Mouse (Mus musculus) neural tube, embryonic 14.5 days (tissue): ENCODE results near the gene Tigd2. TPM values are rescaled to one million over a fixed set of nuclear protein-coding genes. Genes with fewer than 3 reads are reported as not detected.
A peak's percentile ranks its signal among the peaks of the same experiment; 100 is the strongest.
"Not testable (repeated sequence)": the region's sequence is repeated elsewhere in the genome, so short reads cannot be mapped to it uniquely, and the experiment has no call there.

Experiments
- ATAC-seq: fragments of 200-750 bp; cut with Nextera tagmentation; 2 replicates; pipeline ENCODE4 v1.8.0; 2017; ENCODE audit warnings: low read depth, mild to moderate bottlenecking, moderate TSS enrichment, moderate library complexity
- H3K27ac ChIP-seq: fragments of 300-500 bp; sonication (generic); 2 replicates; pipeline ENCODE4 v1.5.1; 2014; ENCODE audit warnings: low read depth, mild to moderate bottlenecking, control low read depth, low read length, moderate library complexity, mixed read lengths
- H3K27me3 ChIP-seq: fragments of 300-500 bp; sonication (generic); 2 replicates; pipeline ENCODE4 v1.6.1; 2014; ENCODE audit warnings: low read length; ENCODE audit not compliant: control insufficient read depth, insufficient read depth
- H3K36me3 ChIP-seq: fragments of 300-500 bp; sonication (generic); 2 replicates; pipeline ENCODE4 v1.6.1; 2014; ENCODE audit warnings: low read length, mixed read lengths; ENCODE audit not compliant: control insufficient read depth, insufficient read depth
- H3K4me1 ChIP-seq: fragments of 300-500 bp; sonication (generic); 2 replicates; pipeline ENCODE4 v1.6.1; 2014; ENCODE audit warnings: low read length; ENCODE audit not compliant: control insufficient read depth, insufficient read depth
- H3K4me2 ChIP-seq: fragments of 300-500 bp; sonication (generic); 2 replicates; pipeline ENCODE4 v1.6.1; 2014; ENCODE audit warnings: mild to moderate bottlenecking, low read depth, low read length, control low read depth
- H3K4me3 ChIP-seq: fragments of 300-500 bp; sonication (generic); 2 replicates; pipeline ENCODE4 v1.5.1; 2014; ENCODE audit warnings: low read depth, low read length, control low read depth, mixed read lengths
- H3K9ac ChIP-seq: fragments of 300-500 bp; sonication (generic); replicated peaks from 2 replicates; pipeline ENCODE4 v1.6.1; 2014; ENCODE audit warnings: low read depth, mild to moderate bottlenecking, control low read depth, low read length, mixed read lengths
- H3K9me3 ChIP-seq: fragments of 300-500 bp; sonication (generic); 2 replicates; pipeline ENCODE4 v1.6.1; 2016; ENCODE audit warnings: low read length; ENCODE audit not compliant: control insufficient read depth
- WGBS: fragments of 180-500 bp; shearing (Covaris S2); extraction: QIAGEN DNeasy Blood & Tissue Kit; methylation state at CpG from one replicate; pipeline ENCODE4 v1.1.7; 2014; 5-methylcytosine and 5-hydroxymethylcytosine counted together
- polyA plus RNA-seq: library from polyadenylated mRNA; unstranded; fragments of >200 nt; fragmentation: Nextera tagmentation; extraction: Ambion mirVana; gene quantifications from 2 replicates; pipeline ENCODE4 v1.2.1, GENCODE M21; 2014

The Tigd2 gene
- polyA plus RNA-seq, 1 experiment from 2014 or later = 12.5 TPM

DNA sequence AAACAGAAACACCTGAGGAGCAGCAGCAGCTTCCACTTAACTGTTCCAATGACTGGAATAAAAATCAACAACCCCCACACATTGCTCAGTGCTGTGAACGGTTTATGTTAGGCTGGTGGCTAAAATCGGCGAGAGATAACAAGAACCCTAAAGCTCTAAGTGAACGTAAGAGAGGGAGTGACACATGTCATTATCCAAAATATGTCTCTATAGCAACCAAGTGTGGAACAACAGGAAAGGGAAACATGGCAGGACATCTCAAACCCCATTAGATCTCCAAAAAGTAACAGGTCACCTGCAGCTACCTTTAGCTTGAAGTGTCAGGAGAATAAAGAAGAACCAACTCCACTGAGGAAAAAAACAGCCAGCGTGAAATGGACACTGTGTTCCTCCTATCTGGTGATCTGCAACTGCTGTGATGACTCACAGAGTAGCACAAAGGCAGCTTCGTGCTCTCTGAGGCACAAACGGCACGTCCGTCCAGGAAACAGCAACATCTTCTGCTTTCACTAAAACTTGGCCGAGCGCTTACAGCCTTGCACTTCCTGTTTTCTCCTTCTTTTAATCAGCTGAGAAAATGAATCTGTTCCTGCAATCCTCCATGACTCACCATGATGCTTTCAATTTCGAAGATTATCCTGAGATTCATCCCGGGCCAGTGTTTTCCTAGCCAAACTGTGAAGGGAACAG lies 23.5 kb upstream of the Tigd2 start:
- no peak overlapping the region for H3K9ac ChIP-seq
- H3K9me3 ChIP-seq = no peaks in the 10 kb centered on the region
- no peak overlapping the region for H3K4me2 ChIP-seq
- no peak overlapping the region for H3K4me3 ChIP-seq
- no peak overlapping the region for H3K27ac ChIP-seq
- no peak for ATAC-seq
- no peaks in the 10 kb centered on the region for H3K4me1 ChIP-seq
- 81% methylated on average over 13 of the region's 13 CpGs for WGBS
- no peaks in the 10 kb centered on the region for H3K27me3 ChIP-seq
- no peaks in the 10 kb centered on the region for H3K36me3 ChIP-seq

DNA sequence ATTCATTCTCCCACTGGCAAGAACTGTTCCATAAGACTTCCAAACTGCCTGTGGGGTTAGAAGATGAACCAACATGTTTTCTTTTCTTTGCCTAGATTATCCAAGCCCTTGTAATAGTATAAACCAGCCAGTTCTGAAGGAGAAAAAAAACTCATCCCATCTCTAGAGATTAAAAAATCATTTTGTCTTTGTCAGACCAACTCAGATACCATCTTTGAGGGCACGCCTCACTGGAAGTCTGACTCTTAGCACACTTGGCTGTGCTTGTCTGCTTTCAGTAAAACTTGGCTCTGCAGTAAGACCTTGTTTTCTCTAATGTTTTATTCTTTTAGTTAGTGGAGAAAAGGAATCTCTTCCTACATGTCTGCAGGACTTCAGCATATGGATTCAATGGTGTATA lies 18.7 kb upstream of the Tigd2 start:
- WGBS = 100% methylated on average over 1 of the region's 1 CpGs
- no peaks in the 10 kb centered on the region for H3K27me3 ChIP-seq
- no peak overlapping the region for H3K27ac ChIP-seq
- no peaks in the 10 kb centered on the region for H3K4me1 ChIP-seq
- no peak overlapping the region for H3K9ac ChIP-seq
- no peak for ATAC-seq
- H3K4me2 ChIP-seq = no peak overlapping the region
- no peaks in the 10 kb centered on the region for H3K36me3 ChIP-seq
- no peak overlapping the region for H3K4me3 ChIP-seq
- H3K9me3 ChIP-seq = no peaks in the 10 kb centered on the region

DNA sequence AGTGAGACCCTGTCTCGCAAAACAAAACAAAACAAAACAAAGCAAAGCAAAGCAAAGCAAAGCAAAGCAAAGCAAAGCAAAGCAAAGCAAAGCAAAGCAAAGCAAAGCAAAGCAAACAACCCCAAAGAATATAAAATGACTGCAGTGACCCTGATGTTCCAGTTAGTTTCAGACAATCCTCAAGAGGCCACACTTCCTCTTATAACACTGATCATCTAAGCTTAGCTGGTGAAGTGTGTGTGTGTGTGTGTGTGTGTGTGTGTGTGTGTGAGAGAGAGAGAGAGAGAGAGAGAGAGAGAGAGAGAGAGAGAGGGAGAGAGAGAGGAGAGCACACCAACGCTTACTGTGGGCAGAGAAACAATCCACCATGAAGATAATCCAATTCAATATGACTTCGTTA lies 14.2 kb upstream of the Tigd2 start:
- H3K27me3 ChIP-seq, H3K36me3 ChIP-seq, H3K9me3 ChIP-seq, ATAC-seq, H3K4me3 ChIP-seq, H3K4me1 ChIP-seq, H3K9ac ChIP-seq, H3K4me2 ChIP-seq, H3K27ac ChIP-seq: not testable (repeated sequence)
- 86% methylated on average over 3 of the region's 3 CpGs for WGBS

DNA sequence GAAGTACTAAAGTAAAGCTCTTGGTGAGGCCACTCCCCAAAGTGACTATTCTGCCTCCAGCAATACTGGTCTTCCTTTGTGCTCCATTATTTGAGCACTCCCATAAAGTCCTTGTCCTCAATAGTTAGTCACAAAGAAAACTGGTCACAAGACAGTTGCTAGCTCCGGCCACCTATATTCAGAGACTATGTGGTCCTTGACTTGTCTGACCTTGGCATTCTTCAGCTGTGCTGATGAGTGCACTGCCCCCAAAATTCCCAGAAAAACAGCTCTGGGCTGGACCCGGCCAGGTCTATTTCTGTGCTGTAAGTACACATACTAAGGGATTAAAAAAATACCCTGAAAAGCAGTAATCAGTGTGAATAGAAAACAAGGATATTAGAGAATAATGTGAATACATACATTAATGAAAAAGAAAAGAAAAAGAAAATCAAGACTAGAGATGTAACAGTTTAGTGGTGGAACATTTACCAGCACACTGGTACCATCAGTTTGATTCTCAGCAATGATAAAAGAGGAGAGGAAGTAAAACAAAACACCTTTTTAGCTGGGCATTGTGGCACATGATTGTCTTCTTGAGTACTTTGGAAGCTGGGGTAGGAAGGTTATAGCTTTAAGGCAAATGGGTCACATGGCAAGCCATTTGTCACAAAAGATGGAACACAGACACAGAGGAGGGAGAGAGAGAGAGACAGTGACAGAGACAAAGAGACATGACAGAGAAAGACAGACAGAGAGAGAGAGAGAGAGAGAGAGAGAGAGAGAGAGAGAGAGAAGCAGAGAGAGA lies 12.6 kb upstream of the Tigd2 start:
- WGBS = 16% methylated on average over 2 of the region's 2 CpGs
- H3K27ac ChIP-seq = no peak overlapping the region
- H3K4me1 ChIP-seq = no peaks in the 10 kb centered on the region
- no peaks in the 10 kb centered on the region for H3K9me3 ChIP-seq
- no peaks in the 10 kb centered on the region for H3K36me3 ChIP-seq
- no peak for ATAC-seq
- H3K27me3 ChIP-seq = no peaks in the 10 kb centered on the region
- no peak overlapping the region for H3K9ac ChIP-seq
- H3K4me3 ChIP-seq = no peak overlapping the region
- H3K4me2 ChIP-seq = no peak overlapping the region

DNA sequence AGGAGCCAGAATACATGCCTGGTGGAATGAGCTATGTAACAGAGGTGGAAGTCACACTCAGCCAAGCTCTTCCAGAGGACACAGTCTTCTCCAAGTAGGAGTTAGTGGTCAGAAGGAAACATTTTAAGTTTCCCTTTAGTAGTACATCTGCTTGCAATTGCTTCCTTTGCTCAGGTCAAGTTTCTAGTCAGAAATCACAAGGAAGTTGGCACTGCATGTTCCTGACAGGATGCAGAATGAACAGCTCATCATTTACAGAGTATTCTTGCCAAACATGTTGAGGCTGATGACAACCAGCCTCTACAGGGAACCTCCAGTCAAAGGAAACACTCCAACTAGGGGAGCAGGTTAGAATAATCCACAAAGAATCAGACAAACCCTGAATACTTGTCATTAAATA lies 11.9 kb upstream of the Tigd2 start:
- H3K27ac ChIP-seq = no peak overlapping the region
- H3K4me2 ChIP-seq = no peak overlapping the region
- no peaks in the 10 kb centered on the region for H3K27me3 ChIP-seq
- ATAC-seq = no peak
- H3K9me3 ChIP-seq = no peaks in the 10 kb centered on the region
- H3K36me3 ChIP-seq = no peaks in the 10 kb centered on the region
- no peak overlapping the region for H3K9ac ChIP-seq
- H3K4me1 ChIP-seq = no peaks in the 10 kb centered on the region
- no peak overlapping the region for H3K4me3 ChIP-seq

DNA sequence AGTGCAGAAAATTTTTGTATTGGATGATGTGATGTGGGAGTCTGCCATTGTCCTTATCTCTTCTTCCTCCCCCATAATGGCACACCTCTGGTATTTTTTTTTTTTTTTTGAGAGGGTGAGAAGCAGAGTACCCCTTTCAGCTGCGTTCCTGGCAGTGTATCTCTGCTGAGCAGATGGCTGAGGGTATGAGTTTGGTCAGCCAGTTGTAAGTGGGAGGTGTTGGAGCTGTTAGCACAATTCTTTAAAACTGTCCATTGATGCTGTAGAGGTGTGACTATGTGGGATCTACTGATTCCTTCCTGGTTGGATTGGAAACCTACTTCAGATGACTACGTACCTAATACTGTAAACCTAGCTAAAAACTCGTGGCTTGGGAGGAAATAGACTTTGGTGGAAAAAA lies 10.3 kb upstream of the Tigd2 start:
- Histone ChIP-seq H3K36me3 (no peaks in the 10 kb centered on the region), H3K9ac (no peak overlapping the region), H3K4me1 (no peaks in the 10 kb centered on the region), H3K27me3 (no peaks in the 10 kb centered on the region), H3K27ac (no peak overlapping the region), H3K9me3 (no peaks in the 10 kb centered on the region), H3K4me3 (no peak overlapping the region), H3K4me2 (no peak overlapping the region)
- ATAC-seq = no peak
- 83% methylated on average over 3 of the region's 3 CpGs for WGBS

DNA sequence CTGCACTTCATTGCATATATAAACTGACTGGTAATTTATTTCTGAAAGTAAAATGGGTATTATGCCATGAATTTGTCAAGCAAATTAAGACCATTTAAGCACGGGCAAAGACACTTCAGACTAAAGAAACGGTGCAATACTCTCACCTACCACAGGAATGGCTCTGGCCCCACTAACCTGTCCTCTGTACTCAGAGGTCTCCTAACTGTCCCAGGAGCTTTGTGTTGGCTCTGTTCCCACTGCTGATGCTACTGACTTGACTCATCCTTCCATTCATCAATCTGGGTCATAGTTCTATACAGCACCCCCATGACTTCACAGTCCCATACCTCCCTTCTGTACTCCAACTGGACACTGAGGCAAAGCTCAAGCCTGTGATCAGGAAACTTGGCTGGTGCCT lies 9.6 kb upstream of the Tigd2 start:
- ATAC-seq = no peak
- no peak overlapping the region for H3K27ac ChIP-seq
- no peak overlapping the region for H3K4me2 ChIP-seq
- H3K9ac ChIP-seq = no peak overlapping the region
- H3K4me1 ChIP-seq = no peaks in the 10 kb centered on the region
- no peak overlapping the region for H3K4me3 ChIP-seq
- no peaks in the 10 kb centered on the region for H3K36me3 ChIP-seq
- no peaks in the 10 kb centered on the region for H3K27me3 ChIP-seq
- WGBS = 88% methylated on average over 2 of the region's 2 CpGs
- no peaks in the 10 kb centered on the region for H3K9me3 ChIP-seq

DNA sequence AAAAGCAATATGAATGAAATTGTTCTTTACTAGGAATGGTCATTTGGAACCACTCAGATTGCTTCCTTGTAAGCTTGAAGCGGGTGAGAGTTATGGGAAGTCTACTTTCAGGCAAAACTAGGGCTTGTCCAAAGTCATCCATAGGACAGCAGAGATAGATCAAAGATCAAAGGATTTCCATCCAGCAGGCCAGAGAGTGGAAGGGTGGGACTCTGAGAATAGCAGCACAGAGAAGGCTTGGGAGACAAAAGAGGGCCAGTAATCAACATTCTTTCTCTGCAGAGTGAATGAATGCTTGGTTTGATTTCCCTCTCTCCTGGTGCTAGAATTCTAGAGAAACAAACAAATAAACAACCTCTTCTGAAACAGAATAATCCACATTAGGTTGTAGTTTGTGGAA lies 1.1 kb upstream of the Tigd2 start:
- no peaks in the 10 kb centered on the region for H3K9me3 ChIP-seq
- H3K4me1 ChIP-seq = peaks cover 5% of the 10 kb centered on the region
- H3K4me3 ChIP-seq = no peak overlapping the region
- ATAC-seq = no peak
- H3K4me2 ChIP-seq = no peak overlapping the region
- no peaks in the 10 kb centered on the region for H3K36me3 ChIP-seq
- H3K9ac ChIP-seq = no peak overlapping the region
- WGBS = 86% methylated on average over 1 of the region's 1 CpGs
- no peak overlapping the region for H3K27ac ChIP-seq
- no peaks in the 10 kb centered on the region for H3K27me3 ChIP-seq

DNA sequence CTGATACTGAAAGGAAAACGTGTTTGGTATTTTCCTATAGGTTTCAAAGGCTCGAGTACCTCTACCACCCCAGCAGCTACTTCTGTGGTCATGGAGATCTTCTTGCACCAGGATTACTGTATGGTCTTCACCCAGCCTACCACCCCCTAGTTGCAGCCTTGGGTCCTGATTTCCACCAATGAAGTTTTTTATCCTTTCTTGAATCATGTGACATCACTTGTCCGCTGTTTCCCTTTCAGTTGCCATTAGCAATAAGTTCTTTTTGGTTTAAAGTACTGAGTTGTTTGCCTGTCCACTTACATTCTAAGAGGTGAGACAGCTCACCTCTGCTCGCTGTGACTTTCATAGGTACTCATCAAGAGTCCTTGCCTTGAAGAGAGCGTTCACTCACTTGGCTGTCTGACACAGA lies 633 bp downstream of the Tigd2 start:
- no peaks in the 10 kb centered on the region for H3K36me3 ChIP-seq
- peak overlapping the region; percentile 83 for H3K4me3 ChIP-seq
- H3K4me2 ChIP-seq = peak overlapping the region; percentile 59
- H3K4me1 ChIP-seq = peaks cover 5% of the 10 kb centered on the region
- 36% methylated on average over 5 of the region's 5 CpGs for whole genome bisulfite sequencing
- H3K27me3 ChIP-seq = no peaks in the 10 kb centered on the region
- peak overlapping the region; percentile 82 for H3K27ac ChIP-seq
- H3K9me3 ChIP-seq = no peaks in the 10 kb centered on the region
- peak; percentile 75 for ATAC-seq
- H3K9ac ChIP-seq = peak overlapping the region; percentile 84
